Mouse (Mus musculus): ENCODE data around the gene Olfr104-ps.

DNA sequence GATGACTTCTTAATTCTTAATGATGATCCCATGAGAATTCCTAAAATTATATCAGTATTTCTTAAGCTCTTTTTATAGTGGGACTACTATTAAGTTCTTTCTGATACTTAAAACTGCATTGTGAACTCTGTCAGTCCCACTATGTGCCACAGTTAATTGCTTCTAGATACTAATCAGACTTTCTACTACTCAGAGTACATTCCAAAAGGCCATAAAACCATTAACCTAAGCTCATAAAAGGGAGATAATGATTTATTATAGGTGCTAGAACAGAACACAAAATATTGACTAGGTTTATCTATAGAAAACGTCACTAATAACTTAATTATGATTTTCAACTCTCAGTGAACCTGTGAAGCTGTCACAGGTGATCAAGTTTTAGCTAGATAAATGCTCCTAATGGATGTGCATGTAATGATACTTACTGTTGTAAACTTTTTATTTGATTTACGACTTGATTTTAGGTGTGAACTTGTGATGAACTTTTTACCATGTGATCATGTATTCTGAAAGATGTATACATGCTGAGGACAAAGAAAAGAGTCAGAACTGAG lies 49.2 kb upstream of the Olfr104-ps start:
- TF ChIP-seq POLR2A (IDR thresholded peaks at IDR 0.05; ENCODE audit: insufficient read length, low read depth) (no peak), CEBPB (IDR thresholded peaks at IDR 0.05; ENCODE audit: insufficient read depth, poor library complexity, severe bottlenecking) (no peak), MYOG (IDR thresholded peaks at IDR 0.05; ENCODE audit: control insufficient read depth in 1 of 3, insufficient read depth in 1 of 3, insufficient read length in 2 of 3, low read depth in 2 of 3) (no peak), TCF12 (IDR thresholded peaks at IDR 0.05; ENCODE audit: insufficient read depth, poor library complexity, severe bottlenecking) (no peak), USF1 (IDR thresholded peaks at IDR 0.05; ENCODE audit: low read depth) (no peak), MAX (IDR thresholded peaks at IDR 0.05; ENCODE audit: low read depth) (no peak)

Data from myocyte (in vitro differentiated cells).